Mouse (Mus musculus): ENCODE data around the gene Rpl36. TPM values are rescaled to one million over a fixed set of nuclear protein-coding genes. Genes with fewer than 3 reads are reported as not detected.
"Not testable (repeated sequence)": the region's sequence is repeated elsewhere in the genome, so short reads cannot be mapped to it uniquely, and the experiment has no call there.

Rpl36 gene
- polyA plus RNA-seq, 1 experiment = 2,245 TPM

DNA sequence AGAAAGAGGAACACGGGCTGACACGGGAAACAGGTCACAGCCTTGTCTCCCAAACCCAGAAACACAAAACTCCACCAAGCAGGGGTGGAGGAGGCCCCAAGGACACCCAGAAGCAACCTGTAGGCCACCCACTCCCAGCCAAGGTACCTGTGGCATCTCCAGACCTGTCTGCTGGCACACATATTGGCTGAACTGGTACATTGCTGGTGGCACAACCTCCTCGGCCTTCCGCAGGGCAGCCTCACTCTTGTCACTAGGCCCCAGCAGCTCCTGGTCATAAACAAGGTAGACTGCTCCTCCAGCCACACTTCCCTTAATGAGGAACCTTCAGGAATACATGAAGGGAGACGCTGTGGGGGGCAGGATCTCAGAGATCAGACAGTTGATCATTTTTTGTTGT is 4.5 kb upstream of the Rpl36 start:
- H3K27ac ChIP-seq (ENCODE audit: insufficient read depth, low read depth, low read length) = no peak overlapping the region

DNA sequence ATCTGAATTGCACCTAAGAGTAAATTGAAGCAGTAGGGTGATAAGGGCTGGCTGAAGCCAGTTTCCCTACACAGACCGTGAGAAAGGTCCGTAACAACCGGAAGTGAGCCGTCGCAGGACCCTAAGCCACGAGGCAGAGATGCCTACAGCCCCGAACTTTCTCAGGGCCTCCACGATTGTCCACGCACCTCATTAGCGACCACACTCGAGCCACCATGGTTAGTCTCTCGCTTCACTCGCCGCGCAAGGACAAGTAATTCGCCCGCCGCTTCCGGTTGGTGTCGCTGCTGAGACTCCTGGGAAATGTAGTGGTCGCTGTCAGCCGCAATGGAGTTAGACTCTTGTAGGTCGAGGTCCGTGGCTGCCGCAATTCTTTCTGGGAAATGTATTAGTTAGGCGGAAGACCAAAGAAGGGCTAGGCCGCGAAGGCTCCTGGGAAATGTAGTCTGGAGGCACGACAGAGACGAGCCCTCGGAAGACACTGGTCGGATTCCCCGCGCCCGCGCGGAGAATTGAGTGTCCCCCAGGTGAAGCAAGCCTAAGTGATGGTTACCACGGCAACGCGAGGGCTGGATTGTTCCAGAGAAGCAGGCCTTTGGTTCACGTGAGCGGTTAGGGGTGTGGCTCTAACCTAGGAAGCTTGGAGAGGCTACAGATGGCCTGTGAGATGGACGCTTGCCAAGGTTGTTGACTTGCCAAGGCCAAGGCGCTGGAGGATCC is 3.6 kb upstream of the Rpl36 start, which contains the start of gene 2410015M20Rik:
2410015M20Rik (minus strand) TSS at position 320 of the 720 bp plus-strand sequence.
- under 1% methylated on average over 44 of the region's 44 CpGs for WGBS
- Histone ChIP-seq H3K36me3 (ENCODE audit: control insufficient read depth, insufficient read depth, low read length) (peaks cover 29% of the 10 kb centered on the region), H3K27me3 (ENCODE audit: control insufficient read depth, insufficient read depth, low read length) (no peaks in the 10 kb centered on the region), H3K4me3 (ENCODE audit: low read depth, low read length) (peak within 1 kb of the TSS; percentile 82), H3K4me1 (ENCODE audit: control insufficient read depth, insufficient read depth, insufficient read length, low read length) (peaks cover 22% of the 10 kb centered on the region), H3K27ac (ENCODE audit: insufficient read depth, low read depth, low read length) (peak within 1 kb of the TSS; percentile 77)
- no peak; the same call in 1 of the 2 replicates for TF ChIP-seq POLR2A (IDR thresholded peaks at IDR 0.05; ENCODE audit: low read depth, low read length)
- peak; percentile 46; the same call in 1 of the 2 replicates for TF ChIP-seq CTCF (IDR thresholded peaks at IDR 0.05; ENCODE audit: extremely low read depth, insufficient read length, insufficient replicate concordance, low read depth, low read length)

More for the DNA sequence above, 4.5 kb upstream of the Rpl36 start:
- peaks cover 14% of the 10 kb centered on the region for H3K4me1 ChIP-seq (ENCODE audit: control insufficient read depth, insufficient read depth, insufficient read length, low read length)
- no peaks in the 10 kb centered on the region for H3K27me3 ChIP-seq (ENCODE audit: control insufficient read depth, insufficient read depth, low read length)
- WGBS = 12% methylated on average over 5 of the region's 5 CpGs
- H3K36me3 ChIP-seq (ENCODE audit: control insufficient read depth, insufficient read depth, low read length) = peaks cover 34% of the 10 kb centered on the region
- TF ChIP-seq POLR2A (IDR thresholded peaks at IDR 0.05; ENCODE audit: low read depth, low read length) = no peak
- TF ChIP-seq CTCF (IDR thresholded peaks at IDR 0.05; ENCODE audit: extremely low read depth, insufficient read length, insufficient replicate concordance, low read depth, low read length) = no peak
- H3K4me3 ChIP-seq (ENCODE audit: low read depth, low read length) = peak overlapping the region; percentile 82

DNA sequence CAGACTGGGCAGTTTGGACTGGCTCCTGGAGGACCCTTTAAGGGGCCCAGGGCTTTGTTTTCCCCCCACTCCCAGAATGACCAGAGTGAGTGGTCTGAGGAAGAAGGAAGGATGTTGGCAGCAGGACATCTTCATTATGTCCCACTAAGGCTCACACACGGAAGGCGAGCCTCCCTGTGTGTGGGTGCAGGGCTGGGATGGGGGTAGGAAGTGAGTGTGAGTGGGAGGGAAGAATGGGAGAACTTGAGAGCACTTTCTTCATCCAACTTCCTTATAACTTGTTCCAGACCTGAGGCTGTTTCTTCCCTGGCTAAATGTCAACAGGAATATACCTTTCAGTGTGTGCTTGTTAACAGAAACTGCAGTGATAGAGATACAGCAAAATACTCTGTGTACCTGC is 1.9 kb upstream of the Rpl36 start:
- Histone ChIP-seq H3K27me3 (ENCODE audit: control insufficient read depth, insufficient read depth, low read length) (no peaks in the 10 kb centered on the region), H3K4me1 (ENCODE audit: control insufficient read depth, insufficient read depth, insufficient read length, low read length) (peaks cover 25% of the 10 kb centered on the region), H3K36me3 (ENCODE audit: control insufficient read depth, insufficient read depth, low read length) (peaks cover 24% of the 10 kb centered on the region), H3K27ac (ENCODE audit: insufficient read depth, low read depth, low read length) (no peak overlapping the region), H3K4me3 (ENCODE audit: low read depth, low read length) (no peak overlapping the region)
- TF ChIP-seq CTCF (IDR thresholded peaks at IDR 0.05; ENCODE audit: extremely low read depth, insufficient read length, insufficient replicate concordance, low read depth, low read length) (no peak), POLR2A (IDR thresholded peaks at IDR 0.05; ENCODE audit: low read depth, low read length) (no peak)
- 67% methylated on average over 2 of the region's 2 CpGs for WGBS

DNA sequence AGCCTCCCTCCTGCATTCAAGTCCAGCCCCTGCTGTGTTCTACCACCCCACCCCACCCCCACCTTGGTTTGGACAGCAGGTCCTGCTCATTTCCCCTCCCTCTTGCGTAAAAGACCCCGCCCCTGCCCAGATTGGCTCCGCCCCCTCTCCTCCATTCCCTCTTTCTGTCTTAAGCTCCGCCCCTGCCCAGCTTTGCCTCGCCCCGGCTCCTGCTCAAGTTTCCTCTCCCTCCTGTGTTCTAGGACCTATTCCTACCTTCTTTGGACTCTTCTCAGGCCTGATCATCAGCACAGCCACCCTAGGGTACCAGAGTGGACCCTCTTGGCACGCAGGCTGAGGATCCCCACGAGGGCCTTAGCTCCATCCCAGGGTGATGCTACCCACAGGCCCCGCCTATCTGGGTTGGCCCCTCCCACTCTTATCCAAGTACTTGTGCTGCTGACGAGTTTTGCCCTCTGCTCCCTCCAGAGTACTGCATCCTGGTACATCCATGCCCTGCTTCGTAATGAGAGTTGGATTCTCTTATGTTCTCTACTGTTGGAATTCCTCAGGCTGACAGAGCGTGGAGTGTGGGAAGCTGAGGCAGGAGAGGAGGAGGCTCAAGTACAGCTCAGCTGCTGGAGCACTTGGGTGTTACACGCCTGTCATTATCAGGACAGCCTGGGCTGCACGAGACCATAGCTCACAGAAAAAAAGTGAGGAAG is 1.2 kb upstream of the Rpl36 start:
- no peak for TF ChIP-seq CTCF (IDR thresholded peaks at IDR 0.05; ENCODE audit: extremely low read depth, insufficient read length, insufficient replicate concordance, low read depth, low read length)
- TF ChIP-seq POLR2A (IDR thresholded peaks at IDR 0.05; ENCODE audit: low read depth, low read length) = no peak
- Histone ChIP-seq H3K27me3 (ENCODE audit: control insufficient read depth, insufficient read depth, low read length) (no peaks in the 10 kb centered on the region), H3K36me3 (ENCODE audit: control insufficient read depth, insufficient read depth, low read length) (peaks cover 17% of the 10 kb centered on the region), H3K27ac (ENCODE audit: insufficient read depth, low read depth, low read length) (peak overlapping the region; percentile 34; the same call in 1 of the 2 replicates), H3K4me3 (ENCODE audit: low read depth, low read length) (peak overlapping the region; percentile 50), H3K4me1 (ENCODE audit: control insufficient read depth, insufficient read depth, insufficient read length, low read length) (peaks cover 25% of the 10 kb centered on the region)
- WGBS = 24% methylated on average over 14 of the region's 14 CpGs

- peak overlapping the region; percentile 34; the same call in 1 of the 2 replicates for H3K27ac ChIP-seq (ENCODE audit: insufficient read depth, low read depth, low read length)
- H3K4me3 ChIP-seq (ENCODE audit: low read depth, low read length); H3K27me3 ChIP-seq (ENCODE audit: control insufficient read depth, insufficient read depth, low read length): not testable (repeated sequence)
- WGBS = 59% methylated on average over 10 of the region's 10 CpGs
- H3K36me3 ChIP-seq (ENCODE audit: control insufficient read depth, insufficient read depth, low read length) = peaks cover 16% of the 10 kb centered on the region
- peaks cover 25% of the 10 kb centered on the region for H3K4me1 ChIP-seq (ENCODE audit: control insufficient read depth, insufficient read depth, insufficient read length, low read length)
These were observed 664 bp upstream of the Rpl36 start for GRCm38 (mm10) chr17:56612565-56612939.

GRCm38 (mm10) chr17:56613893-56614292 is 677 bp downstream of the Rpl36 start:
- H3K27me3 ChIP-seq (ENCODE audit: control insufficient read depth, insufficient read depth, low read length) = not testable (repeated sequence)
- Histone ChIP-seq H3K36me3 (ENCODE audit: control insufficient read depth, insufficient read depth, low read length) (peaks cover 29% of the 10 kb centered on the region), H3K4me1 (ENCODE audit: control insufficient read depth, insufficient read depth, insufficient read length, low read length) (peaks cover 23% of the 10 kb centered on the region), H3K27ac (ENCODE audit: insufficient read depth, low read depth, low read length) (peak overlapping the region; percentile 67; the same call in 1 of the 2 replicates), H3K4me3 (ENCODE audit: low read depth, low read length) (peak overlapping the region; percentile 74)
- under 1% methylated on average over 26 of the region's 26 CpGs for WGBS

DNA sequence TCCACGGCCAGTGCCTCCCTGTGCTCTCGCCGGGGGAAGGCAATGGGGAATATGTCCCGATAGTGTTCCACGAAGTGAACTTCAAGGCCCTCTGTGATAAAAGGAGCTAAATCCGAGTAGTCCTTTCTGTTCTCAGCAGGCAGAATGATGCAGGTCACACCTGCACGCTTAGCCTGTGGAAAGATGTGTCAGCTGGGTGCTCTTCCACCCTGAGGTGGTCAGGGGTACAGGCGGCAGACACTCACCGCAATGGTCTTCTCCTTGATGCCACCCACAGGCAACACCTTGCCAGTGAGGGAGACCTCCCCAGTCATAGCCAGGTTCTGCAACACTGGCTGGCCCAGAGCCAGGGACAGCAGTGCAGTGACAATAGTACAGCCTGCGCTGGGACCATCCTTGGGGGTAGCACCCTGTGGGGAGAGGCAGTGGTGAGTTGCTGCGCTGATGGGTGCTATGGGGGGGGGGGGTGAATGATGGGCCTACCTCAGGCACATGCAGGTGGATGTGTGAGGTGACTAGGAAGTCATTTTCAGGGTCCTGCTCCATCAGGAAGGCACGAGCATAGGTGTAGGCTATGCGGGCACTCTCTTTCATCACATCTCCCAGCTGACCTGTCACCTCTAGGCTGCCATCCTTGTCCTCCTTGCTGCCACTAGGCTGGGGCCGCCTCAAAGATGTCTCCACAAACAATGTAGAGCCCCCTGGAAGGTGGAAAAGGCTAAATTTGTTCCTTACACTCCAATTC is 1.3 kb downstream of the Rpl36 start:
- H3K4me3 ChIP-seq (ENCODE audit: low read depth, low read length) = peak overlapping the region; percentile 74
- WGBS = 10% methylated on average over 14 of the region's 14 CpGs
- peaks cover 34% of the 10 kb centered on the region for H3K36me3 ChIP-seq (ENCODE audit: control insufficient read depth, insufficient read depth, low read length)
- H3K27me3 ChIP-seq (ENCODE audit: control insufficient read depth, insufficient read depth, low read length) = no peaks in the 10 kb centered on the region
- H3K4me1 ChIP-seq (ENCODE audit: control insufficient read depth, insufficient read depth, insufficient read length, low read length) = peaks cover 23% of the 10 kb centered on the region
- TF ChIP-seq CTCF (IDR thresholded peaks at IDR 0.05; ENCODE audit: extremely low read depth, insufficient read length, insufficient replicate concordance, low read depth, low read length) (no peak), POLR2A (IDR thresholded peaks at IDR 0.05; ENCODE audit: low read depth, low read length) (no peak)
- H3K27ac ChIP-seq (ENCODE audit: insufficient read depth, low read depth, low read length) = no peak overlapping the region

Measured in small intestine, adult 2 months (tissue).